Mouse (Mus musculus): ENCODE measurements around the gene Gprin2. TPM values are rescaled to one million over a fixed set of nuclear protein-coding genes. Genes with fewer than 3 reads are reported as not detected.

The Gprin2 gene
- polyA plus RNA-seq, 1 experiment from 2014 or later: 0.01 TPM

DNA sequence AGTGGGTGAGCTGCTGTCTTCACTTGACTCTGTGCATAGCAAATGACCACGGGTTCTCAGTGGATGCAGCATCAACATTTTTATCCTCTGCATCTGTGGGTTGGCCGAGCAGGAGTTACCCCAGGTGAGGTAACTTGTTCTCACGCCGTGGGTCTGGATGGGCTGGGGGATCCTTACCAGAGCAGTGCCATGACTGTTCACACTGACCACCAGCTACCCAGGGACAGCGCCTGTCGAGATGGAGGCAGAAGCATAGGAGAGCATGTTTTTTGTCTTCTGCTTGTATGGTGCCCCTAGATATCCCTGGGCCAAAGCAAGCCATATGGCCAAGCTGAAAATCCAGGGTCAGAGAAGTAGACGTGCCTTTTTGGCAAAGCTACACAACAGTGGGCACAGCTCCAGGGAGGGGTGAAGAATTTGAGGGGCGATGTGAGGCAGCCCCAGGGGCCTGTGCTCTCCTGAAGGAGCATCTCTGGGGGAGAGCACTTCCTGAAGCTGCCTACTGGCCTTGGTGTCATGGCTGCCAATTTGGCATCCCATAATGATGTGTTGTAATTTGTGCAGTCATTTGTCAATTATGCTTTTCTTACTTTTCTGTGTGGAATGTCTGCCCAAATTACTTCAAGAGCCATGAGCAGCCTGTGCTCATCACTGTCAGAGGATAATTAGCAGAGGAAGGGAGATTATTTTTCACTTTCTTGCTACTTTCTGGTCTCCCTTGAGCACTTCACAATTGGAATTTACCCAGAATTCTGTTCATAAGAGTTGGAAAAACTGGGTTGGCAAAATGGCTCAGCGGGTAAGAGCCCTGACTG is 31.6 kb upstream of the Gprin2 start:
- Histone ChIP-seq H3K4me1 (ENCODE audit: insufficient read depth) (no peaks in the 10 kb centered on the region), H3K27ac (ENCODE audit: low read depth) (no peak overlapping the region), H3K36me3 (replicated peaks; ENCODE audit: insufficient read depth, low read length) (peaks cover 14% of the 10 kb centered on the region), H3K4me2 (ENCODE audit: low read depth, low read length) (no peak overlapping the region), H3K9ac (replicated peaks) (no peak overlapping the region), H3K27me3 (ENCODE audit: insufficient read depth, low read length) (no peaks in the 10 kb centered on the region), H3K9me3 (ENCODE audit: low read length) (no peaks in the 10 kb centered on the region), H3K4me3 (ENCODE audit: low read depth, low read length) (no peak overlapping the region)
- ATAC-seq (no peak), DNase-seq (no peak)
- TF ChIP-seq EP300 (IDR thresholded peaks at IDR 0.05; ENCODE audit: low read depth) (no peak), CTCF (IDR thresholded peaks at IDR 0.05; ENCODE audit: low read depth) (no peak)
- WGBS (ENCODE audit: insufficient replicate concordance): 80% methylated on average over 9 of the region's 9 CpGs

DNA sequence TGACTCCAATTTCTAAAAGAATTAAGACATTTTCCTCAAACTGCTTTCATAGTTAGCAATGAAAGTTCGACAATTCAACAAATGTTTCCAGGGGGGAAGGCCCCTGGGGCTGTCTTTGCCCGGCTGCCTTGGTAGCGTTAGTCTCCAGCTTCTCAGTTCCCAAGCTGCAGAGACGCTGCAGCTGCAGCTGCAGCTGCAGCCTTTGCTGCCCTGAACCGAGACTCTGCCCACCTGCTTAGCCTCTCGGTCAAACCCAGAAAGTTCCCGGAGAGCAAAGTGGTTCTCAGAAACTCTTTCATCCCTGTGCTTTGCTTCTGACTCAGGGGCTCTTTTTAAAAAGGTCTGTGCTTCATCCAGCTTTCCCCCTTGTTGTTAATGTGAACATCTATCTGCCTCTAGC is 30.9 kb upstream of the Gprin2 start:
- no peak overlapping the region for H3K4me2 ChIP-seq (ENCODE audit: low read depth, low read length)
- no peaks in the 10 kb centered on the region for H3K27me3 ChIP-seq (ENCODE audit: insufficient read depth, low read length)
- WGBS (ENCODE audit: insufficient replicate concordance): 78% methylated on average over 7 of the region's 7 CpGs
- H3K9me3 ChIP-seq (ENCODE audit: low read length): no peaks in the 10 kb centered on the region
- H3K36me3 ChIP-seq (replicated peaks; ENCODE audit: insufficient read depth, low read length): peaks cover 12% of the 10 kb centered on the region
- H3K9ac ChIP-seq (replicated peaks): no peak overlapping the region
- ATAC-seq: no peak
- no peaks in the 10 kb centered on the region for H3K4me1 ChIP-seq (ENCODE audit: insufficient read depth)
- TF ChIP-seq EP300 (IDR thresholded peaks at IDR 0.05; ENCODE audit: low read depth): no peak
- no peak for TF ChIP-seq CTCF (IDR thresholded peaks at IDR 0.05; ENCODE audit: low read depth)
- H3K27ac ChIP-seq (ENCODE audit: low read depth): no peak overlapping the region
- no peak for DNase-seq
- no peak overlapping the region for H3K4me3 ChIP-seq (ENCODE audit: low read depth, low read length)

DNA sequence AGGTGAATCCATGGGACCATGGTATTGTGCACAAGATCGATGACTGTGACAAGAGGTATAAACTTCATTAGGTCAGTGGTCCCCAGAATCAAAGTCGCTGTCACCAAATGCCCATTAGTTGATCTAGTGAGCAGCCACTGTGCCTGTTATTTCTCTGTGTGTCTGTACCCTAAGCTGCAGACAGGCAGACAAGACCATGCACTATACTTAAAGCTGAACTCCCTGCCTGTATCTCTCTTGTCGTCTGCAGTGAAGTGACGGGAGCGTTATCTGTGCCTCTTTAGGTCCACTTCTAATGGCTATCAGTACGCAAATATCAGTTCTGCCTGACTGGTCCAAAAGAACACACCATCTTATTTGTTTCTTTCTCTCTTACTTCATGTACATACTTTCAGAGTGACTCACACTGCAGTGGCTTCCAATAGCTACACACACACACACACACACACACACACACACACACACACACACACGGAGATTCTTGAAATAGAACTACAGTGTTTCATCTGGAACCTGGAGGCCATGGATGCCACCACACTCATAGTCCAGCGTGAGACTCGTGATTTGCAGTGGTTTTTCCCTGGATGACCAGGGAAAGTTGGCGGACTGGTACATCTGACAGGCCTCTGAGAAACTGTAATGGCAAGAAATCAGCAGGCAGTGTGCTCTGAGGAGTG is 27.5 kb upstream of the Gprin2 start:
- no peak overlapping the region for H3K9ac ChIP-seq (replicated peaks)
- no peak for ATAC-seq
- whole genome bisulfite sequencing (ENCODE audit: insufficient replicate concordance): 78% methylated on average over 10 of the region's 10 CpGs
- H3K9me3 ChIP-seq (ENCODE audit: low read length): no peaks in the 10 kb centered on the region
- H3K27ac ChIP-seq (ENCODE audit: low read depth): no peak overlapping the region
- TF ChIP-seq EP300 (IDR thresholded peaks at IDR 0.05; ENCODE audit: low read depth) (no peak), CTCF (IDR thresholded peaks at IDR 0.05; ENCODE audit: low read depth) (no peak)
- H3K4me3 ChIP-seq (ENCODE audit: low read depth, low read length): no peak overlapping the region
- H3K4me1 ChIP-seq (ENCODE audit: insufficient read depth): no peaks in the 10 kb centered on the region
- no peaks in the 10 kb centered on the region for H3K27me3 ChIP-seq (ENCODE audit: insufficient read depth, low read length)
- H3K36me3 ChIP-seq (replicated peaks; ENCODE audit: insufficient read depth, low read length): peaks cover 8% of the 10 kb centered on the region; the same call in 1 of the 2 replicates
- H3K4me2 ChIP-seq (ENCODE audit: low read depth, low read length): no peak overlapping the region
- no peak for DNase-seq

DNA sequence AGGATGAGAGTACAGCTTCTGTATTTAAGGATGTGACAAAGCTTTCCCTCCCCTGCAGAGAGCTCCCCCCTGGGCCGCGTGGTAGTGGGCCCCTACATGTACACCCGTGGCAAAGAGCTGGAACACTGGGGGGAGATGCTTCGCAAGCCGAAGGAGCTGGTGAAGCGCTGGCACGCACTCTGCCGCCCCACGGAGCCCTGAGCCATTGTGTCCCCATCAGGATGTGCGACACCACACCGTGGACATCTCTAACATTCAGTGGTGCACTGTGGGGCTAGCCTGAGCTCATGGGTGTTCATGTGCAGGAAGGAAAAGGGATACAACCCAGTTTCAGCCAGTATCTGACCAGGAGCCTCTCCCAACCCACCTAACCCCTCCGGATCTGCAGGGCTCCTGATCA is 26.5 kb upstream of the Gprin2 start:
- no peaks in the 10 kb centered on the region for H3K9me3 ChIP-seq (ENCODE audit: low read length)
- peaks cover 8% of the 10 kb centered on the region; the same call in 1 of the 2 replicates for H3K36me3 ChIP-seq (replicated peaks; ENCODE audit: insufficient read depth, low read length)
- 77% methylated on average over 12 of the region's 12 CpGs for whole genome bisulfite sequencing (ENCODE audit: insufficient replicate concordance)
- no peak overlapping the region for H3K4me3 ChIP-seq (ENCODE audit: low read depth, low read length)
- TF ChIP-seq CTCF (IDR thresholded peaks at IDR 0.05; ENCODE audit: low read depth): no peak
- TF ChIP-seq EP300 (IDR thresholded peaks at IDR 0.05; ENCODE audit: low read depth): no peak
- no peak for DNase-seq
- H3K27ac ChIP-seq (ENCODE audit: low read depth): no peak overlapping the region
- ATAC-seq: no peak
- H3K4me1 ChIP-seq (ENCODE audit: insufficient read depth): no peaks in the 10 kb centered on the region
- no peaks in the 10 kb centered on the region for H3K27me3 ChIP-seq (ENCODE audit: insufficient read depth, low read length)
- no peak overlapping the region for H3K4me2 ChIP-seq (ENCODE audit: low read depth, low read length)
- no peak overlapping the region for H3K9ac ChIP-seq (replicated peaks)

DNA sequence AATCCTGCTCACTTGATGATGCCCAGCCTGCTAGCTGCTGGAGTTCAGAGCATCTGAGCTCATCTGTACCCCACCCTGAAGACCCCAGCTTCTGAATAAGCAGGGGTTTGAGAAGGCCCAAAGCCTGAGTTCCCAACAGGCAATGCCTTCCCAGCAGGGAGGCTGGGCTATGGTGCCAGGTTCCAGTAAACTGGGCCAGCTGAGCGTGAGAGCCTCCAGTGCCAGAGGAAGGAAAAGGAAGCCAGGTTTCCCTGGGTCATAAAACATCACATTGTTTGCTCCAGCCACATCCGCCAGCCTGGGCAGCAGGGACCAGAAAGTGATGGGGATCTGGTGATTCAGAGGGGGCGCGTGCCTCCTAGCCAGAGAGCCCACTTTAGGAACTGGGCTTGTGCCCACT is 25.1 kb upstream of the Gprin2 start:
- no peak overlapping the region for H3K4me3 ChIP-seq (ENCODE audit: low read depth, low read length)
- no peaks in the 10 kb centered on the region for H3K4me1 ChIP-seq (ENCODE audit: insufficient read depth)
- no peak overlapping the region for H3K9ac ChIP-seq (replicated peaks)
- TF ChIP-seq EP300 (IDR thresholded peaks at IDR 0.05; ENCODE audit: low read depth) (no peak), CTCF (IDR thresholded peaks at IDR 0.05; ENCODE audit: low read depth) (no peak)
- WGBS (ENCODE audit: insufficient replicate concordance): 61% methylated on average over 4 of the region's 4 CpGs
- no peaks in the 10 kb centered on the region for H3K36me3 ChIP-seq (replicated peaks; ENCODE audit: insufficient read depth, low read length)
- no peaks in the 10 kb centered on the region for H3K27me3 ChIP-seq (ENCODE audit: insufficient read depth, low read length)
- H3K4me2 ChIP-seq (ENCODE audit: low read depth, low read length): no peak overlapping the region
- no peak for ATAC-seq
- DNase-seq: no peak
- no peaks in the 10 kb centered on the region for H3K9me3 ChIP-seq (ENCODE audit: low read length)
- H3K27ac ChIP-seq (ENCODE audit: low read depth): no peak overlapping the region

DNA sequence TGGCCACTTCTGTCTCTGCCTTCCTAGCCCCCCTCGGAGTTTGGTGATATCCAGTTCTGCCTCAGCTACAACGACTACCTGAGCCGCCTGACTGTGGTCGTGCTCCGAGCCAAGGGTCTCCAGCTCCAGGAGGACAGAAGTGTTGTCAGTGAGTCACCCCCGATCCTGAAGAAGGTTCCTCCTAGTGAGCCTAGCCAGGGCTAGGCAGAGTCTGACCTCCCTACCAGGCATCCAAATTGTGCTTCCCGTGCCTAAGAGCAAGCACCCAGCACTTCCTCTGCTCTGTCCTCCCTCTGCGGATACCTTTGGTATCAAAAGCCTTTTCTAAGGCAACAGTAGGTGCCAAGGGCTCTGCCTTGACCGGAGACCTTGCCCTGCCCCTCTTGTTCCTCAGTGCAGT is 24.5 kb upstream of the Gprin2 start:
- WGBS (ENCODE audit: insufficient replicate concordance): 72% methylated on average over 9 of the region's 9 CpGs
- Histone ChIP-seq H3K27me3 (ENCODE audit: insufficient read depth, low read length) (no peaks in the 10 kb centered on the region), H3K9me3 (ENCODE audit: low read length) (no peaks in the 10 kb centered on the region), H3K9ac (replicated peaks) (no peak overlapping the region), H3K4me1 (ENCODE audit: insufficient read depth) (no peaks in the 10 kb centered on the region), H3K4me2 (ENCODE audit: low read depth, low read length) (no peak overlapping the region), H3K36me3 (replicated peaks; ENCODE audit: insufficient read depth, low read length) (no peaks in the 10 kb centered on the region), H3K4me3 (ENCODE audit: low read depth, low read length) (no peak overlapping the region), H3K27ac (ENCODE audit: low read depth) (no peak overlapping the region)
- ATAC-seq (no peak), DNase-seq (no peak)
- TF ChIP-seq EP300 (IDR thresholded peaks at IDR 0.05; ENCODE audit: low read depth): no peak
- TF ChIP-seq CTCF (IDR thresholded peaks at IDR 0.05; ENCODE audit: low read depth): no peak

Data from liver, postnatal 0 days (tissue).